Mouse (Mus musculus): ENCODE results near the gene Gsdma. TPM values are rescaled to one million over a fixed set of nuclear protein-coding genes. Genes with fewer than 3 reads are reported as not detected.
"Not testable (repeated sequence)": the region's sequence is repeated elsewhere in the genome, so short reads cannot be mapped to it uniquely, and the experiment has no call there.

The Gsdma gene
- total RNA-seq, 2 experiments from 2014 or later, result not detected

GRCm38 (mm10) chr11:98705021-98705420 lies 40.9 kb downstream of the Gsdma start:
- intact Hi-C loops (cut with DNase I), result no loop called here
- DNase-seq, result no peak

- intact Hi-C loops (cut with DNase I), result no loop called here
- peak; percentile 77 to 84 for DNase-seq
Observed at GRCm38 (mm10) chr11:98707401-98708281, 43.5 kb downstream of the Gsdma start.

GRCm38 (mm10) chr11:98708282-98708956 lies 44.3 kb downstream of the Gsdma start:
- intact Hi-C loops (cut with DNase I), result no loop called here
- DNase-seq, result peak; percentile 59 to 63

GRCm38 (mm10) chr11:98709001-98709741 lies 45.0 kb downstream of the Gsdma start:
- peak; percentile 54 to 67 for DNase-seq
- intact Hi-C loops (cut with DNase I), result no loop called here

- intact Hi-C loops (cut with DNase I), result loop anchor here (1.0 to 5.0 kb wide), 3 partner anchors 10 to 76 kb away; no protein-coding TSS in a partner anchor
- DNase-seq, result peak; percentile 89 to 93
Observed at GRCm38 (mm10) chr11:98710416-98711045, 46.4 kb downstream of the Gsdma start.

- intact Hi-C loops (cut with DNase I), result loop anchor here (2.0 to 5.0 kb wide), 2 partner anchors 41 to 76 kb away; no protein-coding TSS in a partner anchor
- no peak for DNase-seq
Observed at GRCm38 (mm10) chr11:98711046-98711434, 46.9 kb downstream of the Gsdma start.

- intact Hi-C loops (cut with DNase I), result loop anchor here (5.0 kb wide), 1 partner anchor 40 kb away; no protein-coding TSS in a partner anchor
- DNase-seq, result not testable (repeated sequence)
Observed at GRCm38 (mm10) chr11:98712009-98712408, 47.9 kb downstream of the Gsdma start.

GRCm38 (mm10) chr11:98713703-98714102 lies 49.6 kb downstream of the Gsdma start:
- DNase-seq, result no peak
- intact Hi-C loops (cut with DNase I), result loop anchor here (5.0 kb wide), 1 partner anchor 39 kb away; no protein-coding TSS in a partner anchor

- intact Hi-C loops (cut with DNase I), result no loop called here
Observed at GRCm38 (mm10) chr11:98715946-98716345, 51.8 kb downstream of the Gsdma start.

GRCm38 (mm10) chr11:98717904-98718303 lies 53.8 kb downstream of the Gsdma start:
- intact Hi-C loops (cut with DNase I), result no loop called here
- DNase-seq, result peak; percentile 77 to 91

More at GRCm38 (mm10) chr11:98715946-98716345, 51.8 kb downstream of the Gsdma start:
- DNase-seq, result no peak

GRCm38 (mm10) chr11:98720756-98721155 lies 56.6 kb downstream of the Gsdma start:
- no peak for DNase-seq
- intact Hi-C loops (cut with DNase I), result no loop called here

GRCm38 (mm10) chr11:98721458-98722226 lies 57.5 kb downstream of the Gsdma start:
- intact Hi-C loops (cut with DNase I), result loop anchor here (2.0 kb wide), 1 partner anchor 15 kb away; no protein-coding TSS in a partner anchor
- DNase-seq, result peak; percentile 91 to 93

GRCm38 (mm10) chr11:98723098-98723497 lies 58.9 kb downstream of the Gsdma start:
- DNase-seq, result no peak
- intact Hi-C loops (cut with DNase I), result loop anchor here (2.0 kb wide), 1 partner anchor 14 kb away; no protein-coding TSS in a partner anchor

GRCm38 (mm10) chr11:98725926-98726506 lies 61.9 kb downstream of the Gsdma start:
- intact Hi-C loops (cut with DNase I), result no loop called here
- no peak for DNase-seq

Other genes starting within 250 kb of the Gsdma start
- gene Mien1, start 225.4 kb upstream of the Gsdma start, total RNA-seq (2021), result 10 to 100 TPM; 48.9 to 52.1 TPM
- gene Grb7, start 218.0 kb upstream of the Gsdma start, total RNA-seq (2021), result not detected
- gene Ikzf3, start 118.3 kb upstream of the Gsdma start, total RNA-seq (2021), result under 1 TPM; 0.84 to 0.98 TPM
- not detected for gene Zpbp2, start 113.3 kb upstream of the Gsdma start, total RNA-seq (2021)
- 10 to 100 TPM; 46.6 to 48.9 TPM for gene Ormdl3, start 77.0 kb upstream of the Gsdma start, total RNA-seq (2021)
- not detected for gene Lrrc3c, start 66.1 kb upstream of the Gsdma start, total RNA-seq (2021)
- gene Gm12355, start 38.7 kb upstream of the Gsdma start, total RNA-seq (2021), result 10 to 100 TPM; 15.6 to 18.0 TPM
- 1 to 10 TPM; 4.0 to 5.3 TPM for gene Gsdma3, start 38.0 kb upstream of the Gsdma start, total RNA-seq (2021)
- gene Gsdma2, start 17.6 kb upstream of the Gsdma start, total RNA-seq (2021), result under 1 TPM; 0.24 to 0.30 TPM
- 100 to 1,000 TPM; 131 to 132 TPM for gene Psmd3, start 18.2 kb downstream of the Gsdma start, total RNA-seq (2021)
- not detected for gene Csf3, start 36.9 kb downstream of the Gsdma start, total RNA-seq (2021)
- 10 to 100 TPM; 44.9 to 52.1 TPM for gene Med24, start 65.1 kb downstream of the Gsdma start, total RNA-seq (2021)
- gene Thra, start 76.3 kb downstream of the Gsdma start, total RNA-seq (2021), result 100 to 1,000 TPM; 172 to 190 TPM
- 10 to 100 TPM; 31.1 to 32.7 TPM for gene Nr1d1, start 111.0 kb downstream of the Gsdma start, total RNA-seq (2021)
- gene Msl1, start 131.2 kb downstream of the Gsdma start, total RNA-seq (2021), result 10 to 100 TPM; 70.3 to 83.4 TPM
- gene Casc3, start 140.6 kb downstream of the Gsdma start, total RNA-seq (2021), result 10 to 100 TPM; 29.0 to 29.7 TPM
- under 1 TPM; 0.79 to 0.87 TPM for gene Rapgefl1, start 172.4 kb downstream of the Gsdma start, total RNA-seq (2021)
- 10 to 100 TPM; 12.4 to 13.0 TPM for gene Wipf2, start 199.3 kb downstream of the Gsdma start, total RNA-seq (2021)
- gene Cdc6, start 243.4 kb downstream of the Gsdma start, total RNA-seq (2021), result 1 to 10 TPM; 3.3 to 3.6 TPM